Mouse (Mus musculus): Measurements from ENCODE around the gene Pla2g6. TPM values are rescaled to one million over a fixed set of nuclear protein-coding genes. Genes with fewer than 3 reads are reported as not detected.

Gene Pla2g6
- polyA plus RNA-seq, 1 experiment, result 7.4 TPM

DNA sequence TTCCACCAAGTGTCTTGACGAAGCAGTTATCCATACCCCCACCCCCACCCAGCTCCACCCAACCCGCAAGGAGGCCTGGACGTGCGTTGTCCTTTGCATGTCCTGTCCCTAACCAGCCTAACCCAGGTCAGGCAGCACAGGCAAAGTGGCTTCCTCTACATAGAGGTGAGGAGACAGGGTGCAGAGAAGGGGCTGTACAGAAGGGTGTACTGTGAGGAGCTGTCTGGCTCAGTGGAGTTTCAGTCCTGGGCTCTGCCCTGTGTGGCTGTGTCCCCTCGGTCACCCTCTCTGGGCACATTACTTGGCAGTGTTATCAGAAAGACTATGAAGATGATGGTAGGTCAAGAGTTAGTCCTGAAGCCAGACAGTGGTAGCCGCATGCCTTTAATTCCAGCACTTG, 24.3 kb upstream of the Pla2g6 start:
- Histone ChIP-seq H3K27ac (ENCODE audit: insufficient read depth, low read length) (no peak overlapping the region), H3K4me3 (ENCODE audit: insufficient read depth, low read length) (no peak overlapping the region), H3K4me1 (ENCODE audit: control insufficient read depth, insufficient read depth, low read length) (0 out of 2 replicates have a peak, but pooled peaks cover 2% of the 10 kb centered on the region)
- TF ChIP-seq POLR2A (IDR thresholded peaks at IDR 0.05; ENCODE audit: low read depth, low read length), result no peak
- no peak for TF ChIP-seq CTCF (IDR thresholded peaks at IDR 0.05; ENCODE audit: borderline replicate concordance, insufficient read depth, low read length)

DNA sequence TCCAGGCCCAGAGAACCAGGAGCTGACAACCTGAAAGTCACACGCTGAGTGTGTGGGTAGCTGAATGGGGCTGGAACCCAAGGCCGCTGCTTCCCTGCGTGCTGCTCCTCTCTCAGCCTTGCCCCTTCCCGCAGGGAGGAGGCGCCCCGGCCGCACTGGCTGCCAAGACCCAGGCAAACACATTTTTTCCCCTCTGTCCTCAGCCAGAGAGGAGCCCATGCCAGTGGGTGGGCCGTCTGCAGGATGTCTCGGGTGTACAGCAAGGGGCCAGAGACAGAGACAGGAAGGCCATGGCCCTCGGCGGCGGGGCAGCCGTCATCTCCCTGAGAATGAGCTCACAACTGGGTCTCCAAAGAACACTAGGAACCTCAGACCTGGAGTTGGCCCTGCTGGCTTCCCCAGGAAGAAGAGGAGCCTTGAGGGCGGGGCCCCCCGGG, 23.2 kb upstream of the Pla2g6 start:
- Histone ChIP-seq H3K4me3 (ENCODE audit: insufficient read depth, low read length) (no peak overlapping the region), H3K4me1 (ENCODE audit: control insufficient read depth, insufficient read depth, low read length) (peaks cover 5% of the 10 kb centered on the region), H3K27ac (ENCODE audit: insufficient read depth, low read length) (no peak overlapping the region)
- TF ChIP-seq POLR2A (IDR thresholded peaks at IDR 0.05; ENCODE audit: low read depth, low read length) (0 out of 2 replicates have a peak, but pooled peaks have one; percentile 42), CTCF (IDR thresholded peaks at IDR 0.05; ENCODE audit: borderline replicate concordance, insufficient read depth, low read length) (no peak)

DNA sequence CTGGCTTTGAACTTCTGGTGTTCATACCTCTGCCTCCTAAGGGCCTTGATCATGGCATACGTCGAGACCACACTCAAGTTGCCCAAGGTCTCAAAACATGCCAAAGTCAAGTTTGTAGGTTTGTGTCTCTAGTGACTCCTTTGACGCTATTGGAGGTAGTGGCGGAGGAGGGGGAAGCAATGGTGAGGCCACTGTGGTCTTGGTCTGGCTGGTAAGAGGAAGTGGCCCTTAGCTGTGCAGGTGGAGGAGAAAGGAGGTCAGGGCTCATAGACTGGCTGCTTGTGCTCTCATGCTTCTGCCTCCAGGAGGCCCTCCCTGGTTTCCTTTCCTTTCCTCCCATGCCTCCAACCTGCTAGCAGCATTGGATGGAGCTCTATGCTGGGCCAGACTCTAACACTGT, 22.7 kb upstream of the Pla2g6 start:
- Histone ChIP-seq H3K27ac (ENCODE audit: insufficient read depth, low read length) (no peak overlapping the region), H3K4me3 (ENCODE audit: insufficient read depth, low read length) (no peak overlapping the region), H3K4me1 (ENCODE audit: control insufficient read depth, insufficient read depth, low read length) (peaks cover 5% of the 10 kb centered on the region)
- TF ChIP-seq POLR2A (IDR thresholded peaks at IDR 0.05; ENCODE audit: low read depth, low read length) (no peak), CTCF (IDR thresholded peaks at IDR 0.05; ENCODE audit: borderline replicate concordance, insufficient read depth, low read length) (no peak)

- Histone ChIP-seq H3K27ac (ENCODE audit: insufficient read depth, low read length) (no peak overlapping the region), H3K4me3 (ENCODE audit: insufficient read depth, low read length) (peak overlapping the region; percentile 79), H3K4me1 (ENCODE audit: control insufficient read depth, insufficient read depth, low read length) (peaks cover 5% of the 10 kb centered on the region)
- TF ChIP-seq POLR2A (IDR thresholded peaks at IDR 0.05; ENCODE audit: low read depth, low read length), result no peak
- TF ChIP-seq CTCF (IDR thresholded peaks at IDR 0.05; ENCODE audit: borderline replicate concordance, insufficient read depth, low read length), result no peak
Measured at GRCm38 (mm10) chr15:79348651-79349050, 20.5 kb upstream of the Pla2g6 start.

DNA sequence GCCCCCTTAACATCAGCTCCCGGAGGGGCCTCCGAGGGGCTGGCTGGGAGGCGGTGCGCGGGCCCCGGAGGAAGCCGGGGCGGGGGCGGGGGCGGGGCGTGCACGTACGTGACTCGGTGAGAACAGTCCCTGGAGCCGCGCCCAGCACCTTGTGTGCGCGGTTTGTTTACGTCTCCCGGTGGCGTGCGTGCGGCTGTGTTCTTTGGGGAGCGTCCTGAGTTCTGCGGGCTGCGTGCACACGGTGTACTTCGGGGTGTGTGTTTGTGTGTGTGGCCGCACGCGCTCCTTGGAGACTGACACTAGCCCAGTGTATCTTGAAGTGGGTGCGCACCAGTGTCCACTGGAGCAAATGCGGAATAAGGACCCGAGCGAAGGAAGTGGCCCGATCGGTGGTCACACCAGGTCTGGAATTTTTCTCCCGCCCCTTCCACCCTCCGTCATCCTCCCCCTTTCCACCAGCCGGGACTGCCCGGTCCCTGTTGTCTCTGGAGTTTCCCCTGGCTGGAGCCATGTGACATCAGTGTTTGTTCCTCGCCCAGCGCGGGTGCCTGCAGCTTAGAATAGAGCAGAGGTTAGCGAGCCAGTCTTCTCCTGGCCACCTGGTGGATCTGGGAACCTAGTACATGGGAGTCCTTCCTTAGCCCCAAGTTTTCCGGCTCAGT, 19.8 kb upstream of the Pla2g6 start:
- peaks cover 5% of the 10 kb centered on the region for H3K4me1 ChIP-seq (ENCODE audit: control insufficient read depth, insufficient read depth, low read length)
- peak overlapping the region; percentile 79 for H3K4me3 ChIP-seq (ENCODE audit: insufficient read depth, low read length)
- H3K27ac ChIP-seq (ENCODE audit: insufficient read depth, low read length), result peak overlapping the region; percentile 76
- TF ChIP-seq POLR2A (IDR thresholded peaks at IDR 0.05; ENCODE audit: low read depth, low read length) (no peak), CTCF (IDR thresholded peaks at IDR 0.05; ENCODE audit: borderline replicate concordance, insufficient read depth, low read length) (no peak)

GRCm38 (mm10) chr15:79347165-79347844, 19.1 kb upstream of the Pla2g6 start:
- H3K4me3 ChIP-seq (ENCODE audit: insufficient read depth, low read length), result peak overlapping the region; percentile 79
- TF ChIP-seq CTCF (IDR thresholded peaks at IDR 0.05; ENCODE audit: borderline replicate concordance, insufficient read depth, low read length), result no peak
- TF ChIP-seq POLR2A (IDR thresholded peaks at IDR 0.05; ENCODE audit: low read depth, low read length), result peak; percentile 54
- peaks cover 5% of the 10 kb centered on the region for H3K4me1 ChIP-seq (ENCODE audit: control insufficient read depth, insufficient read depth, low read length)
- peak overlapping the region; percentile 76 for H3K27ac ChIP-seq (ENCODE audit: insufficient read depth, low read length)

DNA sequence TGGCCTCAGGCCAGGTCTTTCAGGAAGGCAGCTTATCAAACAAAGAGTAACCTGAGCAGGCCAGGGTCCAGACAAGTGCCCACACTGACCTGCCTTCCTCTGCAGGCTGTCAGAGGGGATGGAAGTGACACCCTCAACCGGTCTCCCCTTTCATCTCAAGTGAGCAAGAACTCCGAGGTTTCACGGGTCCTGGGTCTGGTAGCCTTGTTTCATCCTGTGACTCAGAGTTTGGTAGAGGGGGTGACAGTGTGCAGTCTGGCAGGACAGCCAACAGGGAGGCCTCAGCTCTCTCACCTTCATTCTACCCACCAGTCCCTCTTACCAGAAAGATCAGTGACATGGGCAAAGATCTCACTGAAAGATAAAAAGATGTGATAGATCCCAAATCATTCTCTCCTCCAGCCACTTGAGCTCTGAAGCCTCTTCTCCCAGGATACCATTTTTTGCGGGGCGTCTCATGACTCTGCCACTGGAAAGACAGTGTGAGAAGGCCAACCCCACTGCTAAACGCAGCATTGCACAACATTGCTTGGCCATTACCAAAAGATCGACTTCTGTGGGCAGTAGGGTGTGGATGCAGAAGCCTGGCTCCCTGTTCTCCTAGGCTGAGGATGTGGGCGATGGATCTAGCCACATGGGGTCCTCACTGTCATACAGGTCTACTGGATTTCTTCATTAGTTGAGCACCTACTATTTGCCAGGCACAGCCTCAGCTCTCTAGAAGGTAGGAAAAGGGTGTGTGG, 18.0 kb upstream of the Pla2g6 start, which contains the start of gene Maff:
Gene Maff (plus strand): TSS at position 571 of the 743 bp plus-strand sequence.
- H3K4me3 ChIP-seq (ENCODE audit: insufficient read depth, low read length), result peak within 1 kb of the TSS; percentile 79
- peak within 1 kb of the TSS; percentile 76 for H3K27ac ChIP-seq (ENCODE audit: insufficient read depth, low read length)
- TF ChIP-seq CTCF (IDR thresholded peaks at IDR 0.05; ENCODE audit: borderline replicate concordance, insufficient read depth, low read length) (no peak), POLR2A (IDR thresholded peaks at IDR 0.05; ENCODE audit: low read depth, low read length) (no peak)
- H3K4me1 ChIP-seq (ENCODE audit: control insufficient read depth, insufficient read depth, low read length), result peaks cover 5% of the 10 kb centered on the region

DNA sequence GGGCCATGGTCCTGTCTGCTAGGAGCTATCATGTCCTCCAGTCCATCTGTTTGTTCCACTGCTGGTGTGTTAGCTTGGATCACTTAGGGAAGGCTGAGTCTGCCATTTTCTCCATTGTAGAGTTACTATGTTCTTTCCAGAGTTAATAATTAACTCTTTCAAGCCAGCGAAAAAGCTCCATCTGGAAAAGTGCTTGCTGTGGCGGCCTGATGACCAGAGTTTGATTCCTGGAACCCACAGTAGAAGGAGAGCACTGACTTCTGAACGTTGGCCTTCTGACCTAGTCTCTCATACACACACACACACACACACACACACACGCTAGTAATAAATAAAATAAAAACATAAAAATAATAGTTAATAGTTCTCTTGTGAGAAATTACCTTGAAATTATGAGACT, 16.4 kb upstream of the Pla2g6 start:
- TF ChIP-seq CTCF (IDR thresholded peaks at IDR 0.05; ENCODE audit: borderline replicate concordance, insufficient read depth, low read length) (no peak), POLR2A (IDR thresholded peaks at IDR 0.05; ENCODE audit: low read depth, low read length) (no peak)
- Histone ChIP-seq H3K4me3 (ENCODE audit: insufficient read depth, low read length) (no peak overlapping the region), H3K4me1 (ENCODE audit: control insufficient read depth, insufficient read depth, low read length) (peaks cover 2% of the 10 kb centered on the region), H3K27ac (ENCODE audit: insufficient read depth, low read length) (no peak overlapping the region)

GRCm38 (mm10) chr15:79342641-79343337, 14.6 kb upstream of the Pla2g6 start:
- H3K4me1 ChIP-seq (ENCODE audit: control insufficient read depth, insufficient read depth, low read length), result peaks cover 2% of the 10 kb centered on the region
- H3K27ac ChIP-seq (ENCODE audit: insufficient read depth, low read length), result no peak overlapping the region
- H3K4me3 ChIP-seq (ENCODE audit: insufficient read depth, low read length), result no peak overlapping the region
- no peak for TF ChIP-seq CTCF (IDR thresholded peaks at IDR 0.05; ENCODE audit: borderline replicate concordance, insufficient read depth, low read length)
- TF ChIP-seq POLR2A (IDR thresholded peaks at IDR 0.05; ENCODE audit: low read depth, low read length), result no peak

Data from embryonic fibroblast, embryonic 13.5 days (primary cell).